Mouse (Mus musculus) thymus, adult 2 months (tissue): ENCODE measurements around the gene Shb.

ENCODE experiments used
- CTCF ChIP-seq: fragments of 200-500 bp; IDR thresholded peaks from 2 replicates; pipeline ENCODE4 v1.5.1; 2012; ENCODE audit warnings: mild to moderate bottlenecking, control low read depth, low read length, moderate library complexity, borderline replicate concordance; ENCODE audit not compliant: control insufficient read depth, poor library complexity, insufficient read depth; ENCODE audit errors: extremely low read depth
- POLR2A ChIP-seq: fragments of 200-500 bp; IDR thresholded peaks from 2 replicates; pipeline ENCODE4 v1.6.1; 2012; ENCODE audit warnings: mild to moderate bottlenecking, low read length, control low read depth, moderate library complexity; ENCODE audit not compliant: control insufficient read depth, poor library complexity, insufficient read depth; ENCODE audit errors: extremely low read depth

- TF ChIP-seq CTCF = no peak
- TF ChIP-seq POLR2A = no peak
Observed at GRCm38 (mm10) chr4:45461661-45462060, 70.6 kb downstream of the Shb start.
